Mouse (Mus musculus) layer of hippocampus, adult 11-12 months (tissue): ENCODE measurements around the gene Gpr83.
"Not testable (repeated sequence)": the region's sequence is repeated elsewhere in the genome, so short reads cannot be mapped to it uniquely, and the experiment has no call there.

Source experiments
- DNase-seq: peaks from one replicate; pipeline ENCODE4 v3.0.0; 2022; ENCODE audit warnings: low spot score

Gpr83 gene

DNA sequence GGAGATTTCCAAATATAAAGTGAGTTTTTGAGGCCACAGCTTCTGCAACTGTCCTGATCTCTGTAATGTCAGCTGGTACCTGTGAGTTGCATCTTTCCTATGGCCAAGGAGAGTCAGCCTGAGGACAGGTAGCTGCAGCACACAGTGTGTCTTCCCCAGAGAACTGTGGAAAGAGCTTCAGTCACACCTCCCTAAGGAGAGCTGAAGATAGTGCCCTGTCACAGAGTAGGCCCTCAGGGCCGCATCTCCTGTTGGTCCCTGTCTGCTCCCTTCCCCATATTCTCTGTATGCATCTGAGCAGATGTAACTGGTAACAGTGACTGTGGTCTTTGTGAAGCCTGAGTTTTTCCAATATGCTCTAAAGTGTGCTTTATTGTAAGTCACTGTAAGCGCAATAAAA is 10.4 kb downstream of the Gpr83 start:
- DNase-seq, result no peak

DNA sequence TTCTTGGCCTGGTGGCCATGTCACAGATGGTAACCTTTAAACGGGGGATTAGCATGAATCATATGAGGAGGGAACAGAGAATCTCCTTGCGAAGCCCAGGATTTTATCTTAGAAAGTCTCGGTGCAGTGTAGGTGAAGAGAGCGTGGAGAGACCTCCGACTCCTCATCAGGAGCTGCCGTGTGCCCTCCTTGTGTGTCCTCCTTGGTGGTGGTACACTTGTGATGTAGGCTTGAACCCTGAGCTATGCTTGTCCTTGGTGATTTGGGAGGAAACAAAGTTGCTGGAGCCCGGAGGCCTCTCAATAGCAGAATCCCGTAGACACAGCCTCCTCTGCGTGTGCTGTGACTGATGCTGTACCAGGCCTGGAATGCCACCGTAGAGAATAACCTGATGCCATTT is 10.8 kb downstream of the Gpr83 start:
- DNase-seq, result no peak

- DNase-seq, result no peak
Observed at GRCm38 (mm10) chr9:14871536-14871935, 11.5 kb downstream of the Gpr83 start.

GRCm38 (mm10) chr9:14872181-14872930 is 12.3 kb downstream of the Gpr83 start:
- DNase-seq, result no peak

- no peak for DNase-seq
Observed at GRCm38 (mm10) chr9:14875743-14876507, 15.9 kb downstream of the Gpr83 start.

- not testable (repeated sequence) for DNase-seq
Observed at GRCm38 (mm10) chr9:14876566-14876965, 16.6 kb downstream of the Gpr83 start.

DNA sequence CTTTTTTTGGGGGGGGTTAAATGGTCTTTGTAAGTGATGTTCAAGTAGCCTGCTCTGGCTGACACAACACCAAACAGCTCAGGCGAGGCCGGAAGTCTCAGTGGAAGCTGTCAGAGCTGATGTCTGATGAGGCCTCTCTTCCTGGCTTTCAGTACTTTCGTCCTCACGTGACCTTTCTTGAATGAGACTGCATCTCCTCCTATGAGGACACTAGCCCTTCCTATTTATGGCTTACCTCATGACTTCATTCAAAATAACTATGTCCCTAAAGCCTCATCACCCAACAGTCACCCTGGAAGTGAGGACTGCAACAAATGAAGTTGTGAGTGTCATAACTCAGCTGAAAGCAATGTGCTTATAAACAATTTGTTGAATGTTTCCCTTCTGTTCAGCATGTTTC is 24.6 kb downstream of the Gpr83 start:
- no peak for DNase-seq

GRCm38 (mm10) chr9:14885151-14885550 is 25.1 kb downstream of the Gpr83 start:
- DNase-seq, result no peak

DNA sequence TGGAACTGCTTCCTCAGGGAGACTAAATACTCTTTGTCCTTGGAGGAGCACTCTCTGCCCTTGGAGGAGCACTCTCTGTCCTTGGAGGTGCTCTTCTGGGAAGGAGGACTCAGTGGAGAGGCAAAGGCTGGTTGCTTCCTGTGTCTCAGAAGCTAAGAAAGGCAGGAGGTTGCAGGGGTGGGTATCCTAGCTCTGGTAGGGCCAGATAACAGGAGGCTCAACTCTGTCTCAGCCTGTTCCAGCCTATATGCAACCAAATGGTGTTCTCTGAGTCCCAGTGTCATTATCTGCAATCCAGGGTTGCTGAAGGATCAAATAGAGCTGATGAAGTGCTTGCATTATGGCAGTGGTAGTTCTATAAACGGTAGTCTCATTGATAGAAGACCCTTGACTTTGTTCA is 25.9 kb downstream of the Gpr83 start:
- no peak for DNase-seq

DNA sequence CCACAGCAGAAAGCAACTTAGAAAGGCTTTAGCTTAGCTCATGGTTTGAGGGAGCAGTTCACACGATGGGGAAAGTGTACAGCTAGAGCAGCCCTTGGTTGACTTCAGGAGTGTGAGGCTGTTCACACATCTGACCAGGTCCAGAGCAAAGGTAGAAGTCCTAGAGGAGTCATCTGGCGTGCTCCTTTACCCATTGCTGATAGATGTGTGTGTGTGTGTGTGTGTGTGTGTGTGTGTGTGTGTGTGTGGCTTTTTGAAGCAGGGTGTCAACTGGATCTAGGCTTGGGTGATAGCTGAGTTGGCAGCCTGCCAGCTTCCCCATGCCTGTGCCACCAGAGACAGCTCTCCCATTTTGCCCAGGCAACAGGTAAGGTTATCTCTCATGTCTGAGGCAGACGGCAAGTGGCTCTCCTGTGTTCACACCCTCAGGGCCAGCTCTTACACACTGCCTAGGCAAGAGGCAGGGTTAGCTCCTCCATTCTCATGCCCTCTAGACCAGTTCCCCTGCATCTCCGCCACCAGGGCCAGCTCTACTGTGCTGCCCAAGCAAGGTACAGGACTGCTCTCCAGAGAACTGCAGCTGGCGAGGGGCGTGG is 27.9 kb downstream of the Gpr83 start:
- DNase-seq, result no peak

GRCm38 (mm10) chr9:14888671-14889070 is 28.7 kb downstream of the Gpr83 start:
- DNase-seq, result no peak

DNA sequence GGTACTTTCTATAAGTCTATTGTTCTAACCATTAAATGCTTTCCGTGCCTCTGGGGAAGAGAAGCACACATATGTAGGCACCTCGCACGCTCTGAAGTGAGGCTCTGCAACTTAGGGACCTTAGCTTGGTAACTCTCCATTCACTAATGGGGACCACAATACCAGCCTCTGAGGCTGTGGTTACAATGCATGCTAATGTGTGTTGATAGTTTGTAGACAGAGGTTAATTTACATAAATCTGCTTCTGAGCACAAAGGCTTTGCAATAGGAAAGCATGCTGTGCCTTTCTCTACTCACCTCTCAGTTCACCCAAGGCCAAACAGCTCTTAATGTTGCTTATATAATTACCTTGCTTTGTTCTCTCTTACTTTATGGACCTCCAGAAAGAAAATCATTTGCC is 30.7 kb downstream of the Gpr83 start:
- DNase-seq, result no peak

- DNase-seq, result no peak
Observed at GRCm38 (mm10) chr9:14891891-14892290, 31.9 kb downstream of the Gpr83 start.

- DNase-seq, result no peak
Observed at GRCm38 (mm10) chr9:14893388-14893787, 33.4 kb downstream of the Gpr83 start.

- DNase-seq, result no peak
Observed at GRCm38 (mm10) chr9:14894628-14895027, 34.6 kb downstream of the Gpr83 start.

- no peak for DNase-seq
Observed at GRCm38 (mm10) chr9:14895237-14895835, 35.3 kb downstream of the Gpr83 start.

- DNase-seq, result no peak
Observed at GRCm38 (mm10) chr9:14897102-14897501, 37.1 kb downstream of the Gpr83 start.

- DNase-seq, result no peak
Observed at GRCm38 (mm10) chr9:14901757-14902156, 41.7 kb downstream of the Gpr83 start.

DNA sequence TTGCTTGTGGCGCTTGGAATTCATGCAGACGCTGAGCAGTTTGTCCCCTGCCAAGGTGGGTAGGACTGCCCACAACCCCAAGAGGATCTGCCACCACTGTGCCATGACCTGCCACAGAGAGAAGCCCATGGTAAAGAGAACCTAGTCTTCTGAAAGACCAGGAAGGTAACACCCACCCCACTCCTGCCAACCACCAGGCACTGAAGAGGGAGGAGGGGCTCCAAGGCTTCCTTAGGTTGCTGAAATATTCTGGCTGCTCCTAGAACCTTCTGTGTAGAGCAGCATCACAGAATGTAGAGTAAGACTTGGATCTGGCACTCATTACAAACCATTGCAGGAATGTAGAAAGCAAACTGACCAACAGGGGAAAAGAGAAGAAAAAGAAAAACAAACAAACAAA is 42.4 kb downstream of the Gpr83 start:
- no peak for DNase-seq

GRCm38 (mm10) chr9:14903006-14903405 is 43.0 kb downstream of the Gpr83 start:
- no peak for DNase-seq

DNA sequence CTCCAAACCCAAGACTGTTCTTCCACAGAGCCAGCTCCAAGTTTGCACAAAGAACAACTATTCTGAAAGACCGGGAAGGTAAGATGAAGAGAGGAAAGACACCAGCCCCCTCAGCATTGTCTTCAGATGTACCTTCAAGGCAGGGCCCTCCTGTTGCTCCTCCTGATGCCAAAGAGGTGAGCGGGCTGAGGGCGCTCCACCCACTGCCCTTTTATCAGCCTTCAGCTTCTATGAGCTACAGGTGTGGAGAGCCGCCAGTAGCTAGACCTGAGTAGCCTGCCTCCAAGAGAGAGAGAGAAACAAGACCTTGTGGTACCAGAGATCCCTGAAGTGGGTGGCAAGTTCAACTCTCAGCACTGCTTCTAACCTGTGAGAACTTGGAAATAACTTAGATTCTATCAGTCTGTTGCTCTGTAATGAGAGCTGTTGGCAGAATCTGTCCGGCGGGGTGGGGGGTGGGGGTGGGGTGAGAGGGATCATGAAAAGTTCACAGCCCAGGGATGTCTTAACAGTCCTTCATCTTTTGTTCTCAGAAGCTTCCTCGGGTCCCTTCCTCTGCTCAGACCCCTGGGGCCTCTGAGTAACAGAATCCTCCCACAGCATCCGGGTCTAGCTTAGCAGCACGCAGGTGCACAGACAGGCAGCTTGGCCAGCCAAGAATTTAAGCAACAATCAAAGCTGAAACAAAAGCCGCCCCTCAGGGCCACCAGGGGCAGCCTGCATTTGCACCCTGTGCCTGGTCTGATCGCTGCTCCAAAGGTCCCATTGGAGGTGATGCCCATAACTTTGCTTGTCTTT is 43.8 kb downstream of the Gpr83 start, which contains the start of gene Izumo1r:
Gene Izumo1r, minus strand, starts transcription at position 369 of the 798 bp plus-strand sequence.
- DNase-seq, result no peak
